Mouse (Mus musculus) erythroblast, embryonic 14.5 days (primary cell): ENCODE results near the gene Cdk8.

Source experiments
- GATA1 ChIP-seq: IDR thresholded peaks from 2 replicates; pipeline ENCODE4 v1.6.1; 2012; ENCODE audit warnings: low read length, inconsistent platforms, mixed read lengths
- TAL1 ChIP-seq: IDR thresholded peaks from 3 replicates; pipeline ENCODE4 v1.6.1; 2012; ENCODE audit warnings: low read length, inconsistent platforms, mixed read lengths

- TF ChIP-seq TAL1 (no peak), GATA1 (no peak)
These were observed 63.8 kb downstream of the Cdk8 start for GRCm38 (mm10) chr5:146294834-146295233.
